Mouse (Mus musculus) adrenal gland, adult 2 months (tissue): ENCODE results near the gene Eral1. TPM values are rescaled to one million over a fixed set of nuclear protein-coding genes. Genes with fewer than 3 reads are reported as not detected.
"Not testable (repeated sequence)": the region's sequence is repeated elsewhere in the genome, so short reads cannot be mapped to it uniquely, and the experiment has no call there.

Experiments
- DNase-seq: peaks from one replicate; pipeline ENCODE4 v3.0.0; 2021
- polyA plus RNA-seq: library from polyadenylated mRNA; depleted of rRNA; stranded (reverse); fragments of >200 nt; gene quantifications from 2 replicates; pipeline ENCODE4 v1.2.3, GENCODE M21; 2012
- total RNA-seq, 2 experiments: library from RNA; stranded (reverse); gene quantifications; 2 replicates each; pipeline ENCODE4 v1.2.3; 2021

Gene Eral1
- total and polyA plus RNA-seq, 3 experiments: 30.1 to 49.7 (median 35.0) TPM

GRCm38 (mm10) chr11:78087756-78088281 is 7.6 kb upstream of the Eral1 start:
- DNase-seq: no peak

- DNase-seq: no peak
Measured at GRCm38 (mm10) chr11:78086925-78087479, 6.8 kb upstream of the Eral1 start.

- DNase-seq: no peak
Measured at GRCm38 (mm10) chr11:78083595-78083994, 3.4 kb upstream of the Eral1 start.

GRCm38 (mm10) chr11:78074666-78075065 is 5.5 kb downstream of the Eral1 start:
- no peak for DNase-seq

GRCm38 (mm10) chr11:78074277-78074652 is 5.9 kb downstream of the Eral1 start:
- DNase-seq: no peak

- DNase-seq: no peak
Measured at GRCm38 (mm10) chr11:78073577-78074276, 6.5 kb downstream of the Eral1 start.

- DNase-seq: no peak
Measured at GRCm38 (mm10) chr11:78072425-78073130, 7.6 kb downstream of the Eral1 start.

- no peak for DNase-seq
Measured at GRCm38 (mm10) chr11:78071938-78072337, 8.2 kb downstream of the Eral1 start.

- DNase-seq: no peak
Measured at GRCm38 (mm10) chr11:78069646-78070045, 10.5 kb downstream of the Eral1 start.

GRCm38 (mm10) chr11:78069130-78069529 is 11.1 kb downstream of the Eral1 start:
- DNase-seq: no peak

- no peak for DNase-seq
Measured at GRCm38 (mm10) chr11:78067566-78067965, 12.6 kb downstream of the Eral1 start.

- DNase-seq: no peak
Measured at GRCm38 (mm10) chr11:78066641-78067040, 13.5 kb downstream of the Eral1 start.

- no peak for DNase-seq
Measured at GRCm38 (mm10) chr11:78065906-78066305, 14.3 kb downstream of the Eral1 start.

- no peak for DNase-seq
Measured at GRCm38 (mm10) chr11:78062563-78062962, 17.6 kb downstream of the Eral1 start.

GRCm38 (mm10) chr11:78059833-78060757 is 20.1 kb downstream of the Eral1 start:
- peak; percentile 88 for DNase-seq

- DNase-seq: no peak
Measured at GRCm38 (mm10) chr11:78056946-78057345, 23.2 kb downstream of the Eral1 start.

GRCm38 (mm10) chr11:78053078-78053477 is 27.1 kb downstream of the Eral1 start:
- no peak for DNase-seq

- DNase-seq: not testable (repeated sequence)
Measured at GRCm38 (mm10) chr11:78048637-78049036, 31.5 kb downstream of the Eral1 start.

- DNase-seq: peak; percentile 93
Measured at GRCm38 (mm10) chr11:78044758-78045251, 35.4 kb downstream of the Eral1 start.

- not testable (repeated sequence) for DNase-seq
Measured at GRCm38 (mm10) chr11:78042290-78042870, 37.8 kb downstream of the Eral1 start.

GRCm38 (mm10) chr11:78040878-78041277 is 39.3 kb downstream of the Eral1 start:
- DNase-seq: no peak
